Mouse (Mus musculus) heart, postnatal 25 days (tissue): ENCODE measurements around the gene Gm853. TPM values are rescaled to one million over a fixed set of nuclear protein-coding genes. Genes with fewer than 3 reads are reported as not detected.
A peak's percentile ranks its signal among the peaks of the same experiment; 100 is the strongest.

Experiments
- DNase-seq: peaks from one replicate; pipeline ENCODE4 v3.0.0; 2022; ENCODE audit warnings: low spot score
- intact Hi-C: fragments of 180-260 bp; cut with DNase I; formaldehyde crosslinking; loops from one replicate; pipeline ENCODE4 v1.15.1; 2025
- total RNA-seq, 2 experiments: library from RNA; stranded (reverse); gene quantifications; 2 replicates each; pipeline ENCODE4 v1.2.3; 2021

Gene Gm853
- total RNA-seq, 2 experiments from 2014 or later = not detected

DNA sequence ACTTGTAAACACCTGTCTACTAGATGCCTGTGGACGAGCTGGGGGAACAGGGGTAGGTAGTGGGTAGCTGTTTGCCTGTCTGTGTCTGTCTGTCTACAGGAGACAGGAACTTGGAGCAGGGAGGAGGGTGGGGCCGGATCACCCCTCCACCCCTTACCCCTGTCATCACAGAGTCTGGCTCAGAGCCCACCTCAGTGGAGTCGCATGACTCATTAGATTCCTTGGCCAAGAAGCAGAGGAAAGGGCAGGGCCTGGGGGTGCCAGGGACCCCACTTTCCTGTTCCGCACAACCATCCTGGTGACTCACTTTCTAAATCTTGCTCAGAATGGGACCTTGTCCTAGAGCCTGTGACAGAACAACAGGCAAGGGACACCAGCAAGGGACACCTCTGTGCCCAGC, 45.1 kb downstream of the Gm853 start:
- intact Hi-C loops = no loop called here
- peak; percentile 58 for DNase-seq

DNA sequence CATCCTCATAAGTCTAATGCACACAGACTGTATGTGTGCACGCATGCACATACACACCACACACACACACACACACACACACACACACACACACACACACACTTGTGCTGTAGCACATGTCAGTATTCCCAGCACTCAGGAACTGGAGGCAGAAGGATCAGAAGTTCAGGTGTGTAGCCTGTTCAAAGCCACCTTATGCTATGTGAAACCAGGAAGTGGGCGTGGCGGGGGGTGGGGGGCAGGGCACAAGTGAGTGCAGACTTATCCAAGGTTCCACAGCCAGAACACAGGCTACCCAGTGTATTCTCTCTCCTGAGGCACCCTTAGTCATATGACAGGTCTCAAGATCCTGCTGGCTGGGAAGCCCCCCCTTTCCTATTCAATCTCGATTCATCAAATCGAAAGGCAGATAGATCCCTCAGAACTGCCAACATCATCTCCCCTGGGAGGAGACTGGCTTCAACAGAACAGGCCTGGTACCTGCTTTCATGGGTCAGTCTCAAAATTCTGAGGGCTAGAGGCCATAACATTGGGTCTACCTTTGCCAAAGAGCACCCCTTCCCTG, 46.0 kb downstream of the Gm853 start:
- intact Hi-C loops = no loop called here
- DNase-seq = no peak

DNA sequence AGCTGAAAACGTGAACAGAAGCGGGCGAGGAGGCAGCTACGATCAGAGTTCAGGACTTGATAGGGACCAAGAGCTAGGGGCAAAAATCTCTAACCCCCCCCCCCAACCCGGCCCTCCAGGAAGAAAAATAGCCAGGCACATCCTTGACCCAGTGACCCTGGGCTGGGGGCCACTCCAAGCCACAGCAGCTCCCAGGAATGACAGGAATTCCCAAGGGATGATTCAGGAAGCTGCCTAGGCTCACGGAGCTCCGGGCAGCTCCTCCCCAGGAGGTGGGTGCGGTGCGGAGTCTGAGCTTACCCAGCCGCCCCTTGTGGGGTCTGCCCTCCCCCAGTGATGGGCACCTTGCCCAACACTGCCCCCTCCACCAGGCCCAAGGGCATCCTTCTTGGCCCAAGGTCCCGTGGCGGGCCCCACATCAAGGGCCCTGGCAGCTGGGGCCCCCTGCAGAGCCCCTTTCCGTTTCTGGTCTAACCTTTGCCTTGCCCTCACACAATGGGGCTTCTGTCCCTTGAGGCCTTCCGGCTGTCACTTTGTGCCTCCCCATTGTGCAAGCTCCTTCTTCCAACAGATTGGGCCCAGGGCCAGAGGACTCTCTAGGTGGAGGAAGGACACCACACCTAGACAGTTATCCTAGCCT, 47.0 kb downstream of the Gm853 start, which contains the start of gene Tinagl1:
Gene Tinagl1 (minus strand): TSS at position 51 of the 640 bp plus-strand sequence.
- intact Hi-C loops = no loop called here
- no peak for DNase-seq

DNA sequence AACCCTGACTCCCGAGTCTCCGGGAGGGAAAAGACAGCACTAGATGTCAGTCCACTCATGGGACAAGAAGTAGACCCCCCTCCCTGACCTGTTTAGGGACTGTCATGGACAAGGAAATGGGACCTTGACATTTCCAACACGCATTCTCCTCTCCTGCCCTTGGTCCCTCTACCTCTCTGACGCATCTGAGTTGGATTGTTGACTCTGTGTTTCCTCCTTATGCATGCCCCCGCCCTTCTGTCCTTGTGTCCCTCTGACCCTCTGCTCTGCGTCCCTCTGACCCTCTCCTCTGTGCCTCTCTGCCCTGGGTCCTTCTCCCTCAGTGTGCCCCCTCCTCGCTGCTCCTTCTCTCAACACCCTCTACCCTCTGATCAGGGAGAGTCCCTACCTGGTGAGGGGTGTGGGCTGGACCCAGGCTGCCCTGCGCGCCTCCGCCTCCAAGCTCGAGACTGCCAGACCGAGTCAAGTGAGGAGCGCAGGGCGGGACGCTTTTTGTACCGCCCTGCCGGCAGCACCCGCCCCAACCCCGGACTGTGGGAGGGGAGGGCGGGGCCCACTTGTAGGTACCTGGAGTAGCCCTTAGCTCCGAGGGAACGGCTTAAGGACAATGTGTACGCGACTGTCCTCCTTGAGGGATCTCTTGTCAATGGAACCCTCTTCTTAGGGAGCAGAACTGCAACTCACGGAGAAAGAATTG, 47.7 kb downstream of the Gm853 start:
- DNase-seq = peak; percentile 74
- intact Hi-C loops = no loop called here

DNA sequence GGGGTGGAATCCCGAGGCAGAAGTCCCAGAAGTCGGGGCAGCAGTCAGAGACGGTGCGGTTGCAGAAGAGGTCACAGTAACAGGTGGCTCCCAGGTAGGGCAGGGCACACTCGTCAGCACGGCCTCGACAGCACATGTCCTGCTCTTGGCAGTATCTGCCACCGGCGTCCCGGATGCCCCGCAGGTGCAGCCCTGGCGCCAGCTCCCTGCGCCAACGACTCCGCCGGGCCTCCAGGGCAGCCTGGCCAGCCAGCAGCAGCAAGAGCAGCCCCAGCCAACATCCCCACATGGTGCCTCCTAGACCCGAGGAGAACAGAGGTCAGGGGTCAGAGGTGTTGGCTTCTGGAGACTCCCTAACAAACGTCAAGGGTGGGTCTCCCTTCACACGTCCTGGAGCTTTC, 48.3 kb downstream of the Gm853 start:
- no peak for DNase-seq
- intact Hi-C loops = loop anchor here (1.0 kb wide), 1 partner anchor 15 kb away; no protein-coding TSS in a partner anchor

DNA sequence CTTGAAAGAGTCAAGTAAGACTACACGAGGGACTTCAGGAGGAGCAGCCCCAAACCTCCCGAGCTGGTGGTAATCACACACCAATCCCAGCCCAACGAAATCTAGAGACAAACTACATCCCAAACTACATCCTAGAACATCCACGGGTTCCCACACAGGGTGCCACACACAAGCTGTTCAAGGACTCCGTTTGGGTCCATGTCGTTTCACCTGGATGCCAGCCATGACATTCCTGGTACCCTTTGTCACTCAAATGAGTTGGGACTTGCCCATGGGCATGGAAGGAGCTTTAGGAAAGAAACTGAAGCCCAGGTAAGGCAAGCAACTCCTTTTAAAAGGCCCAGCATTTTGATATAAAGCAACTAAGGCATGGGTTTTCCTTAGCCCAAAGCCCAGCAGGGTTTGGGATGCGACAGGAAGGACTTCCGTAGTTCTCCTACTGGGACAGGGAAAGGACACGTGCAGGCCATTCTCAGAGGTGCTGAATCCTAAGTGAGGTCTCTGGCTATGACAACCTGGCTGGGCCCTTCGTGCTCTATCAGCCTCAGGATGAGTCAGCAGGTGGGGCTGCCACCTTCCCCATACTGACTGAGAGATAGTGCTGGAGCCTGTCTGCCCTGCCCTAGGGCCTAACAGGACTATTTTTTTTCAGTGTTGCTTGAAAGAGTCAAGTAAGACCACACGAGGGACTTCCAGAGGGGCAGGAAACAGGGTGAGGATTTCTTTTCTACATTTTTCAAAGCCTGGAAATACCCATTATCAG, 49.0 kb downstream of the Gm853 start:
- intact Hi-C loops = loop anchor here (1.0 kb wide), 1 partner anchor 16 kb away; no protein-coding TSS in a partner anchor
- DNase-seq = no peak

DNA sequence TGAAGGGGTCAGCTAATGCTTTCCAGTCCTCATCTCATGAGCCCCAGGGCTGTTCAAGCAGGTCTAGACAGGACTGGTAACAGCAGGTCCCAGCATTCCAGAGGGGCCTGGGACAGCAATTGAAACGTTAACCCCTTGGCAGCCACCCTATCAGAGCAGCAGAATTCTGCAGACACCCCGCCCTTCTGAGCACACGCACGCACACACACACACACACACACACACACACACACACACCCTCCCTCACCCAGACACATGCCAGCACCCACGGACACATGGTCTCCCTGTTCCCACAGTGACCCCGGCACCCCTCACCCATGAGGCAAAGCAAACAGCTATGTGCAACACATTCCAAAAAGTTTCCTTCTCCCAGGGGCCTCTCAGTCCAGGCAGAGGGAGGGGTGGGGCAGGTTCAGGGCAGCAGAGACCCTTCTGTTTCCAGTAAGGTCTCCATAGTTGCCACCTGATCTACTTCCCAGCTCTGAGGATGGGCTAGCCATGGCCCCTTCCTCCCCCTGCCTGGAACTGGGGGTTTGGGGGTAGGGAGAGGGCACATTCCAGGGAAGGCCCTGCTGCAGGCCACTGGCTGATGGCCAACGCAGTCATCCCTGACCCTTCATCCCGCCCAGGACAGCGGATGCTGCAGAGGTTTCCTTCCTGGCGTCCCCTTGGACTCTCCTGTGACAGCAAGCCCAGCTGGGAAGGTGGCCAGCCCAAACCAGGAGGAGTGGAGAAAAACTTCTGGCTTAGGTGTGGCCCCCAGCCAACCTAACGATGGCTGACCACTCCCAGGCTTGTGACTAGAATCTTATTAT, 50.0 kb downstream of the Gm853 start:
- DNase-seq = peak; percentile 79
- intact Hi-C loops = no loop called here

DNA sequence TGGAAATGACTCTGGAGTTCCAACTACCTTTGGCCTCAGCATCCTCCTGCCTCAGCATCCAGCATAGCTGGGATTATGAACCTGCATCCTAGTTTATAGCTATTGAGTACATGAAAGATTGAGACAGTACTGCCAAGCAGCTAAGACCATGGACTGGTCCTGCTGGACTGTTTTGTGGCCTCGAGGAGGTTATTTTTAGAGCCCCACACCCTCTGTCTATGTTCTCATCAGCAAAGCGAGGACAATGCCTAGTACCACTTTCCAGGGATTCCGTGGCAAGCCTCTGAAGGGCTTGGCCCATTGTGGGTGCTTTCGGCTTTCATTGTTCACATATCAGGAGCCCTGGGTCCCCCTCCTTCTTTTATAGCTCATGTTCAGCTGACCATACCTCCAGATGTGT, 51.8 kb downstream of the Gm853 start:
- no peak for DNase-seq
- intact Hi-C loops = no loop called here

DNA sequence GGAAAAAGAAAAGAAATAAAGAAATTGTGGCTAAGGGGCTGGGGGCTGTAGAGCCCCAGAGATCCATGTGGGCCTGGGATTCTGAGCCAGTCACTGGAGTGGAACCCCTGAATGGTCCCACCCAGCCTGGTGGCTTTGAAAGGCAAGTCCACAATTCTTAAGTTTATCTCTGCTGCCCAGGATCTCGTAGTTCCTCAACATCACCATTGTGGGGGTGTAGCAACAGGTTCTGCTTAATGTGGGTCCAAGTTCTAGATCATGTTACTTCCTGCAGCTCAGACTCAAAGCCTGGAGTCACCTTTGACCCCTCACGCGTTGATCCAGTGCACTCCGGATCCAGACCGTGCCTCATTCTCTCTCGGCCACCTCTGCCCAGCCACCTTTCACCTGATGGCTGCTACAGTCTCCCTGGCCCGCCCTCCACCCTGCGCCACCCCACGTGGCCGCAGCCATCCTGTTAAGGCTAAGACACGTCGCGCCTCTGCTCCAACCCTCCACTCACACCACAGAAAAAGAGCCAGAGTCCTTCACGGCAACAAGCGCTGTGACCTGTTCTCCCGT, 52.7 kb downstream of the Gm853 start:
- no peak for DNase-seq
- intact Hi-C loops = no loop called here

DNA sequence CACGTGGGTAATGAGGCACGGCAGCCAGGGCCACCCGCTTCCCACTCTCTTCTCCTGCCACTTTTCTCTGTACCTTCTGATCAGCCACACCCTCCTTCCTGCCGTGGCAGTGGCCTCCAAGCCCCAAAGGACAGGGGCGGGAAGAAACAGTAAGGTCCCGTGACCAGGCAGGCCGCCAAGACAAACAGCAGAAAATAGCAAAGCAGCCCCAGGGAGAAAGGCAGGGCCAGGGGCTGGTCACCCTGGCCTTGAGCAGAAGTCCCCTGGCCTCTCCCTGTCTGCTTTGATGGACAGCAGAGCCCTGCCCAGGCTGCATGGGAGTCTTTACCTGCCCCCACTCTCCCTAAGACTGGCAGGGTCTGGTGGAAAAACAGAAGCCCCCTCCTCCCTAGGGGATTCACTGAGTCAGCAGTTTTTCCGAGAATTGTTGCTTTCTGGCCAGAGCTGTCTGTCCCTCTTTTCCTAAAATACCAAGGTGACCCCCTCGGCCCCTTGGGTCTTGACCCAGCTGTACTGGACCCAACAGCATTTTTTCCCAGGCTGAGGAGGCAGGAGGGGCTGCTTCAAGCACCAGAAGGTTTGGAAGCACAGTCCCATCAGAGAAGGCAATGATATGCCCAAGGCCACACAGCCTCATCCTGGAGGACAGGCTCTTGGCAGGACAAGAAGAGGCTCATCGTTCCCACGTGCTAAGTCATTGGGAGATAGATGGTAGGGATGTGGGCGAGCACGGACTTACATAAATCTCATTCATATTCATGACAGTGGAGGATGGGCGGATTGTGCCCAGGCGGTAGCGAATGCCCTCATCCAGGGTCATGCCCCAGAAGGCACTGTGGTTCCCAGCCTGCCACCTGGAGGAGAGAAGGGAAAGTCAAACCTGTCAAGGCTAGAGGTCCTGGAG, 53.7 kb downstream of the Gm853 start:
- intact Hi-C loops = no loop called here
- DNase-seq = peak; percentile 84

DNA sequence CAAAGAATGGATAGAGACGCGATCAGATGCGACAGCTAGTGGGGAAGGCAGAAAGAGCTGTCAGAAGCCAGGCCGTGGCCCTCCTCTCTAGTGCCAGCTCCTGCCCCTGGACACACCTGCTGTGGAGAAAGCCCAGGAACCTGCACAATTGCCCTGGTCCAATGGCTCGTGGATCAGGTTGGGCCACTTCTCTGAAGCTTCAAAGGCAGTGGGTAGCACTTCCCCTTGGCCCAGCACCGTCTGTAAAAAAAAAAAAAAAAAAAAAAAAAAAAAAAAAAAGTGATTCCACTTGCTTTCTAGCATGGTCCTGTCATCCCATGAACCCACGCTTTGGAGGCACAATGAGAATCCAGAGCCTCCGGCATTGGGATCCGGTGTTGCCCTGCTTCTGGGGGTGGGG, 54.4 kb downstream of the Gm853 start:
- intact Hi-C loops = no loop called here
- DNase-seq = no peak

DNA sequence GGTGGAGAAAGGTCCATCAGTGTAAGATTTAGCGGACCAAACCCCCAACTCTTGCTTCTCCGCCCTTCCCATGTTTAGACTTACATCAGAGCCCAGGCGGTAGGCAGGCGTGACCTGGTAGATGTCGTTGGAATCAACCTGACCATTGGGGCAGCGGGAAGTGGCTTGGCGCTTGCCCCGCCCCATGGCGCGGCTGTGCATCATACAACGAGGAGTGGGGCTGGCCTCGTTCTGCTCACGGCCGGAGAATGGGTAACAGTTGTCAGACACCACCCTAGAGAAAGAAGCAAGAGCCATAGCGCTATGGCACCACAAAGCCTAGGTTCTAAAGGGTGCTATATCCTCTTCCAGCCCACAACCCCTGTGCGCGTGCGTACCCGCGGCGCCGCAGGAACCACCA, 54.9 kb downstream of the Gm853 start:
- intact Hi-C loops = no loop called here
- DNase-seq = no peak

DNA sequence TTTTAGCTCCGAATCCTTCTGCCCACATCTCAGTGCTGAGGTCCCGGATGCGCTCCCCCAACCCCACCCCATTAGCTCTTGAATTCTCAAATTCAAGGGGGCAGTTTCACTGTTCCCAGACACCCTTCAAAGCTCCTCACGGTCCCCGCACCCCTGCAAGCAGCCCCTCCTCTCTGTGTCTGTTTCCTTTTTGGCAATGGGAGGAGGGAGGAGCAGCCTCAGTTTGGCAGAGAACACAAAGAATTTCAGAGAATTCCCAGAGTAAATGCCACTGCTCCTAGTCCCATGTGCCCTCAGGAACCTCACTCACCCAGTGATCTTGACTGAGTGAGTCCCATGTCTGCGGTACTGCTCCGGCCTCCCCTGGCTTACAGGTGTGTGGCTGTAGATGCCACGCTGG, 55.6 kb downstream of the Gm853 start:
- intact Hi-C loops = no loop called here
- no peak for DNase-seq

DNA sequence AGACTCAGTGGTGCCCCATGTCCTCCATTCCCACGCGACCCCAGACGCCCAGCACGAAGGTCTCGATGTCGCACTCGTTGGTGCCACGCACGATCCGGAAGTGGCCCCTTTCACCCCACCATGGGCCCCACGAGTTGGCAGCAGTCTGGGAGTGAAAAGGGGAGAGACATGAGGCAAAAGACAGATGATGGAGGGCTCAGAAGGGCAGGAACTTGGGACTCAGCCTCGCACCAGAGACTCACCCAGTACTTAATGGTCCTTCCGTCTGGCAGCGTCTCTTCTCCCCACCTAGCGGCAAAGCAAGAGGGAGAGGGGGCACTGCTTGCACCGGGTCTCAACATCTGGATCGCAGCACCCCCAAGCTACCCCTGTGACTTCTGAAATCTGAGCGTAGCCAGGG, 56.1 kb downstream of the Gm853 start:
- no peak for DNase-seq
- intact Hi-C loops = no loop called here

DNA sequence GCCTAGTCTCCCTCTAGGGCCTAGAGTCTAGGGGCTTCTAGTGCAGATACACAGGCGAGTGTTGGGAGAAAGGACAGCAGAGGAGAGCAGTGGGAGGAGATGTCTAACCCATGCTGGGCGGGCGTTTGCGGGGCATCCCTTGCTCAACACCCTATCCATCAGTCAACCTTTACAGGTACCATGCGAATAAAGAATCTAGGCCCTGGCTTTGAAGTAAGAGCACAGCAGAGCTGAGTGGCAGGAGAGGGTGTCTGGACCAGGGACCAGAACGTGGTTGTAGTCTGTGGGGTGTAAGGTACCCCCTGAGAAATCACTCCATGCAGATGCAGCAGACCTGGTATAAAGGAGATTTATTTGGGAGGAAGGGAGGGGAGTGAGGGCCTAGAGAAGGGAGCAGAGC, 58.1 kb downstream of the Gm853 start:
- intact Hi-C loops = no loop called here

DNA sequence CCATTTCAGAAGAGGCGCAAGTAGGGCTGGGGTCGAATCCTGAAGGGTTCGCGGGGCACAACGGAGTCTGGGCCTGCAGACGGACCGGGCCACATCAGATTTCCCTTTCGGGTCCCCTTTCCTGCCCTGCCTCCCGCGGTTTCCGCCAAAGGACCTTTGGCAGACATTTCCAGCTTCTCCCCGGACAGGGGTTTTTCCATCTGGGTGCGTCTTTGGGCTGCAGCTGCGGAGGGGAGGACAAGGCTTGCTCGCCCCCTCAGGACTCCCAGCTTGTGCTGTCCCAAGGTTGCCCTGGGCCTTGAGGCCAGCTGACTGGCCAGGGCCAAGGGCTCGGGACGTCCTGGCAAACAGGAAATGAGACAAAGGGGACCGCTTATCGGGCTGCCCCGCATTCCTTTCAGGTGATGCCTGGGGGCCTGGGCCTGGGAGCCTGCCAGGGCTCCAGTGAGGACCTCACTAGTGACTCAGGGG, 58.8 kb downstream of the Gm853 start:
- DNase-seq = peak; percentile 68
- intact Hi-C loops = no loop called here

More for the DNA sequence above, 58.1 kb downstream of the Gm853 start:
- DNase-seq = no peak

DNA sequence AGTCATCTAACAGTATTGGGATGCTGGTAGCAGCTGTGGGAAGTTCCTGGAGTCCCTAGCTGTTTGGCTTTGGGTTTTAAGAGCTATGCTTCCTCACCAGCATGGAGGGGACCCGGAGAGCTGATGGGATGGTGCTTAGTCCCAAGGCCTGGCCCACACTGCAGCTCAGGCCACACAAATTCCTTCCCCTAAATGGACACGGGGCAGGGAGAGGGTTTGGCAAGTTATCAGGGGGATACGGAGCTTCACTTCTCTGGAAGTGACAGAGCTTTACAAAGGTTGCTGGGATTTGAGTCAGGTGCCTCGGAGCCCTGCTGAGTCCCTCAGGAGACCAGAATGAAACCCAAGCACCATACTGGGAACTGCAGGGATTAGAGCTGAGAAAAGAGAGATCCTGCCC, 60.9 kb downstream of the Gm853 start:
- intact Hi-C loops = no loop called here
- DNase-seq = no peak
